Mouse (Mus musculus): ENCODE measurements around the gene Hoxd10. TPM values are rescaled to one million over a fixed set of nuclear protein-coding genes. Genes with fewer than 3 reads are reported as not detected.

Gene Hoxd10
- polyA plus RNA-seq, 1 experiment = not detected

DNA sequence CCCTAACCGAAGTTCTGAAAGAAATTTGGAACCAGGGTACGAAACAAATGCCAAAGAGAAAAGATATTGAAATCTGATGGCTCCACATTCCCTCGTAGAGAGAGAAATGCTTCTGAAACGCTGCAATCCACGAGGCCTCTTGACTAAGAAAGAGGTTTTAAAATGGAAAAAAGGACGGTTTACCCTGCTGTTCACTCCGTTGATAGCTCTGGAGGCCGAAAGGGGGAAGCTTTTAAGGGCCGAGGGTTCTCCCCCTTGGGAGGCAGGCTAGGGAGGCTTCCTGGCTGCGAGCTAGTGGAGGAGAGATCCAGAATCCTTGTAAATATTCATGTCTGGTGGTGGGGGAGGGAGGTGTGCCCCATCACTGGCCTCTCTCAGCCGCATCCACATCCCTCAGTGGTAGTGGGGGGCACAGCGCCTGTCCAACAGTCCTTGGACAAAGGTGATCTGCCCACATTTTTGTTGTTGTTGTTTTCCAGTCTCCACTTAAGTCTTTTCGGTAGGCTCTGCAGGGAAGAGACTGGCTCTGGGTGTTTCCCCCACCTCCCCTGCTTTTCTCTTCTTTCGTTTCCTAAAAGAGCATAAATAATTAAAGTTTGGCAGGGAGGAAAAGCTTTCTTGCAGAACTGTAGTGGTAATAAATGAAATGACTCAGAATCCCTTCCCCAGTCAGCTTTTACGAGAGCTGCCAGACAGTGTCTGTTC, 12.7 kb upstream of the Hoxd10 start, which contains the start of gene Hoxd11:
Gene Hoxd11 (plus strand): TSS at position 667 of the 705 bp plus-strand sequence.
- H3K27ac ChIP-seq (ENCODE audit: insufficient read depth, low read depth, low read length) = no peak within 1 kb of the TSS
- H3K4me1 ChIP-seq (ENCODE audit: control insufficient read depth, insufficient read depth, low read length) = no peaks in the 10 kb centered on the region
- TF ChIP-seq POLR2A (IDR thresholded peaks at IDR 0.05; ENCODE audit: insufficient read depth, low read depth, low read length) (no peak), CTCF (IDR thresholded peaks at IDR 0.05; ENCODE audit: insufficient read depth, low read depth, low read length) (no peak)
- no peak within 1 kb of the TSS for H3K4me3 ChIP-seq (ENCODE audit: insufficient read depth, low read depth, low read length)
- 4% methylated on average over 15 of the region's 15 CpGs for WGBS

DNA sequence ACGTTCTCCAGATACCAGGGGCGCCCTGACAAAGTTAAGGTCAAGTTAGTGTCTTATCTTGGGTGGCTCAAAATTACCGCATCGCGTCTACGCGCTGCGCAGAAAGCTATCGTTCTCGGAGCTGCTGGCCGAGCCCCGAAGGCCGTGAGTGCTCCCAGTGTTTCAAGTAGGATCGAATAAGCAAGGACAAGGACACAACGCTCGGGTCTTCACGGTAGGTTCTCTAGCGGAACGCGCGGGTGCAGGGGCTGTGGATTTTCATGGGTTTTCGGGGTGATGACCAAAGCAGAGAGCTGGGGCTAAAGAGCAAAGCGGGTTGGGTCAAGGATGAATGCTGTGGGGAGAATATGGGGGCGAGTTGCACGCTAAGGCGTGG, 12.1 kb upstream of the Hoxd10 start:
- no peak for TF ChIP-seq CTCF (IDR thresholded peaks at IDR 0.05; ENCODE audit: insufficient read depth, low read depth, low read length)
- TF ChIP-seq POLR2A (IDR thresholded peaks at IDR 0.05; ENCODE audit: insufficient read depth, low read depth, low read length) = no peak
- H3K4me3 ChIP-seq (ENCODE audit: insufficient read depth, low read depth, low read length) = no peak overlapping the region
- H3K27ac ChIP-seq (ENCODE audit: insufficient read depth, low read depth, low read length) = no peak overlapping the region
- H3K4me1 ChIP-seq (ENCODE audit: control insufficient read depth, insufficient read depth, low read length) = no peaks in the 10 kb centered on the region
- WGBS = 1% methylated on average over 26 of the region's 26 CpGs

DNA sequence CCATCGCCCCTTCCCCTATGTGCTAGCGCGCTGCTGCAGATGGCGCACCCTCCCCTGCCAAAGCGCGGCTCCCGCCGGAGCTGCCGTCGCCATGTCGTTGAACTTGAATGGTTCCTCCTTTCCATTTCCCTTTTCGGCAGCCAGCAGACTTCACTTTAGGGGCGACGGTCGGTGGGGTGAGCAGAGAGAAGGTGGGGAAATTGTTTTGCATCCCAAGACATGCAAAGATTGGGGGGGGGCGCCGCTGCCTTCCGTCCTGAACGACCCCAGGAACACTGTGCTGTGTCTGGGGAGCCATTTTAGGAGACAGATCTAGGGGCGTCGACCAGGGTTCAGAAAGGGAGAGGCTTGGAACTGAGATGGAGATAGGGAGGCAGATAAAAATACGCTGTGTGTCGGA, 11.7 kb upstream of the Hoxd10 start:
- no peak for TF ChIP-seq POLR2A (IDR thresholded peaks at IDR 0.05; ENCODE audit: insufficient read depth, low read depth, low read length)
- TF ChIP-seq CTCF (IDR thresholded peaks at IDR 0.05; ENCODE audit: insufficient read depth, low read depth, low read length) = no peak

DNA sequence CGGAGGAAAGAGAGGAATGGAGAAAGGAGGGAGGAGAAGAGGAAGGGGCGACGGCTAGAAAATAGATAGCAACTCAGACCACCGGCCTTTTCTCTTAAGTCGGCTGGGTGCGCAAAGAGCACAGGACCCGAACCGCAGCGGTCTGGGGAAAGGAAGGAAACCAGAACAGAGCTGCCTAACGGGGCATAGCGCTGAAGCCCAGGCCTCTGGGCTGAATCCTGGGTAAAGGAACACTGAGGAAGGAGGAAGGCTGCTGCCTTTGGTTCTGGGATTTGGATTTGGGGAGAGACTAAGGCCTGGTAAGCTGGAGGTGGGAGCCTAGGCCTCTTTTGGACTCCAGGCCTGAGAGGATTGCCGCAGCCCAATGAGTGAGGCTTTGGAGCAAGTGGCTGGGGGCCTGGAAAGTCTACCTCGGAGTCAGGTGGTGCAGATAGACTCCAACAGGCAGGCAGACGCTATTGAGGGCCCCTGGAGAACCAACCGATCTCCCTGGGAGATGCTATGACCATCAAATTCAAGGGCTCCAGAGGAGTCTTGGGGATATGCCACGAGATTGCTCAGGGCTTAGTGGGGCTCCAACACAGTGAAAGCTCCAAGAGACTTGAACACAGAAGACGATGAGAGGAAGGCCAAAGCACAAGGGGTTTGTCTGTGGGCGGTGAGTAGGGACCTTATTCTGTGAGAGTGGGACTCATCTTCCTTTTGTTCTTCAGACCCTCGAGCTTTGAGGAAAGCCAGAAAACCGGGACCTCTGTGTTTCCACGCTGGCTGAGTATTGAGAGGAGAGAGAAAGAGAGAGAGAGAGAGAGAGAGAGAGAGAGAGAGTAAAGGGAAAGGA, 10.9 kb upstream of the Hoxd10 start:
- WGBS = 3% methylated on average over 21 of the region's 21 CpGs

More for the DNA sequence above, 11.7 kb upstream of the Hoxd10 start:
- 2% methylated on average over 23 of the region's 23 CpGs for WGBS
- Histone ChIP-seq H3K4me1 (ENCODE audit: control insufficient read depth, insufficient read depth, low read length) (no peaks in the 10 kb centered on the region), H3K4me3 (ENCODE audit: insufficient read depth, low read depth, low read length) (no peak overlapping the region), H3K27ac (ENCODE audit: insufficient read depth, low read depth, low read length) (no peak overlapping the region)

DNA sequence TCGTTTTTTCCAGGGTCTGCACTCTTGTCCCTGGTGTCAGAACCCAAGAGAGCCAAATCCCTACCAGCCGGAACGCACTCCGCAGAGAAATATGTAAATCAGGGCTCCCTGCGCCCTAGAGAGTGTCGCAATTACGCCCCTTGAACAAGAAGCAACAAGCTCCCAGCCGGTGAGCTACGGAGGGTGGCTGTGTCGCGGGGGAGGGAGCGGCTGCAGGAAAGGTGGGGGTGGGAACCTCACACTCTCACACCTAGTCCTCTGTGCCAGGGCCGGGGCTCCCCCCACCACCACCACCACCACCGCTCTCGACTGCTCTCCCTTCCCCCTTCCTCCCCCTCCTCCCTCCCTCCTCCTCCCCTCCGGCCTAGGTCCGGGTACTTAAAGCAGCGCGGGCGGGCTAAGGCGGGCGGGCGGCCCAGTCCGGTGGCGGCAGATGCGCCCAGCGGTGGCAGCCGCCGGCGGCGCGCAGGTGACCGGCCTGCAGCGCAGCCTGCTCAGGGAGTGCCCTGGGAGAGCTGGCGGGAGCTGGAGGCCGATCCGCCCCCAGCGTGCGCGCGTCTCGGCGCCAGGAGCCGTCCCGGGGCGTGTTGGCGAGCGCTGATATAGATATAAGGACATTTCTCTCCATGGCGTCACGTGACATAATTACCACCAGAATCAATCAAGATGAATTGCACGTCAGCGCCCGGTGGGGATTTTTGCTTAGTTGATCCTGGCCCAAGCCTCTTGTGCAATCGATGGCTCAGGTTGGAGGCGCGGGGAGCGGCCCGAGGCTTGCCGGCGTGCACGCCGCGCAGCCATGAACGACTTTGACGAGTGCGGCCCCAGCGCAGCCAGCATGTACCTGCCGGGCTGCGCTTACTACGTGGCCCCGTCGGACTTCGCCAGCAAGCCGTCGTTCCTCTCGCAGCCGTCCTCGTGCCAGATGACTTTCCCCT, 9.9 kb upstream of the Hoxd10 start:
- H3K4me3 ChIP-seq (ENCODE audit: insufficient read depth, low read depth, low read length) = no peak overlapping the region
- 2% methylated on average over 78 of the region's 78 CpGs for WGBS
- no peaks in the 10 kb centered on the region for H3K4me1 ChIP-seq (ENCODE audit: control insufficient read depth, insufficient read depth, low read length)
- no peak for TF ChIP-seq CTCF (IDR thresholded peaks at IDR 0.05; ENCODE audit: insufficient read depth, low read depth, low read length)
- no peak for TF ChIP-seq POLR2A (IDR thresholded peaks at IDR 0.05; ENCODE audit: insufficient read depth, low read depth, low read length)
- H3K27ac ChIP-seq (ENCODE audit: insufficient read depth, low read depth, low read length) = no peak overlapping the region

More for the DNA sequence above, 10.9 kb upstream of the Hoxd10 start:
- no peak for TF ChIP-seq CTCF (IDR thresholded peaks at IDR 0.05; ENCODE audit: insufficient read depth, low read depth, low read length)
- TF ChIP-seq POLR2A (IDR thresholded peaks at IDR 0.05; ENCODE audit: insufficient read depth, low read depth, low read length) = no peak
- Histone ChIP-seq H3K4me3 (ENCODE audit: insufficient read depth, low read depth, low read length) (no peak overlapping the region), H3K4me1 (ENCODE audit: control insufficient read depth, insufficient read depth, low read length) (no peaks in the 10 kb centered on the region), H3K27ac (ENCODE audit: insufficient read depth, low read depth, low read length) (no peak overlapping the region)

DNA sequence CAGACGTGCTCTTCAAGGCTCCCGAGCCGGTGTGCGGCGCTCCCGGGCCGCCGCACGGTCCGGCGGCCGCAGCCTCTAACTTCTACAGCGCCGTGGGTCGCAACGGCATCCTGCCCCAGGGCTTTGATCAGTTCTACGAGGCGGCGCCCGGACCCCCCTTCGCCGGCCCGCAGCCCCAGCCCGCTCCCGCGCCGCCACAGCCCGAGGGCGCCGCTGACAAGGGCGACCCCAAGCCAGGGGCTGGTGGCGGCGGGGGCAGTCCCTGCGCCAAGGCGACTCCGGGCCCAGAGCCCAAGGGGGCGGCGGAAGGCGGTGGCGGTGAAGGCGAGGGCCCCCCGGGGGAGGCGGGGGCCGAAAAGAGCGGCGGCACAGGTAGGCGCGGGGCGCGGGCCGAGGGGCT, 8.9 kb upstream of the Hoxd10 start:
- no peak overlapping the region for H3K4me3 ChIP-seq (ENCODE audit: insufficient read depth, low read depth, low read length)
- no peak overlapping the region for H3K27ac ChIP-seq (ENCODE audit: insufficient read depth, low read depth, low read length)
- no peaks in the 10 kb centered on the region for H3K4me1 ChIP-seq (ENCODE audit: control insufficient read depth, insufficient read depth, low read length)
- WGBS = 2% methylated on average over 51 of the region's 51 CpGs
- TF ChIP-seq CTCF (IDR thresholded peaks at IDR 0.05; ENCODE audit: insufficient read depth, low read depth, low read length) (no peak), POLR2A (IDR thresholded peaks at IDR 0.05; ENCODE audit: insufficient read depth, low read depth, low read length) (no peak)

DNA sequence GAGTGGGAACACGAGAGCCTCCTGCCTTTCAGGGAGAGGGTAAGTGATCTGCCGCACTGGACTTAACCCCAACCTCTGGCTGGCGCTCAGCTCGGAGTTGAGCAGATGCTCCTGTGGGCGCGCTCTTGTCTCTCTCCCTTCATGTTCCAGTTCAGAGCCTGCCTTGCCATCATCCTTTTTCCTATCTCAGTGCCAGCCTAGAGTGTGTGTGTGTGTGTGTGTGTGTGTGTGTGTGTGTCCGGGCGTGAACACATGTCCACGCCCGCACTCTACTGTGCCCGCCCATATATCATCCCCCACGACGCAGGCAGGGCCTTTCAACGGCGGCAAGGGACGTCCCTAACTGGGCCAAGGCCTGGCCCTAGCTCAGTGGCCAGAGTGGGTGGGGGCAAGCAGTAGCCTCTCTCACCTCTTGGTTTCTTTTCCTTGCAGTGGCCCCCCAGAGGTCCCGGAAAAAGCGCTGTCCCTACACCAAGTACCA, 8.2 kb upstream of the Hoxd10 start:
- TF ChIP-seq POLR2A (IDR thresholded peaks at IDR 0.05; ENCODE audit: insufficient read depth, low read depth, low read length) = no peak
- no peak for TF ChIP-seq CTCF (IDR thresholded peaks at IDR 0.05; ENCODE audit: insufficient read depth, low read depth, low read length)
- H3K4me1 ChIP-seq (ENCODE audit: control insufficient read depth, insufficient read depth, low read length) = no peaks in the 10 kb centered on the region
- H3K27ac ChIP-seq (ENCODE audit: insufficient read depth, low read depth, low read length) = no peak overlapping the region
- 3% methylated on average over 18 of the region's 18 CpGs for WGBS
- H3K4me3 ChIP-seq (ENCODE audit: insufficient read depth, low read depth, low read length) = no peak overlapping the region

DNA sequence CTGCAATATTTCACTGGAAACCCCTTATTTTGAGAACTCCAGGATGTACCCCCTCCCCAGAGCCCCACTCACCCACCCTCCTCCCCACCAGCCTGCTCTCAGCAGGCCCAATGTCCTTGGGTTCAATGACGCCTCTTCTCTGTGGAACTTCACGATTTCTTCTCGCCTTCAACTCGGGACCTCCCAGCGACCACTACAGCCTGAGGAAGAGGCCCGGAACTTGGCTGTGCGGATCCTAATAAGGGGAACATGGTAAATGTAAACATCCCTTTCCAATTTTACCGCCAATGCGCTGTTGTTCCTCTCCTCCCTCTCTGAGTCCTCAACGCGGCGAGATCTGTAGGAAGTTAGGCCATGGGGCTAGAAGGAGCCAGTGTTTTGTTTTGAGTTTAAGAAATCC, 7.6 kb upstream of the Hoxd10 start:
- TF ChIP-seq CTCF (IDR thresholded peaks at IDR 0.05; ENCODE audit: insufficient read depth, low read depth, low read length) (no peak), POLR2A (IDR thresholded peaks at IDR 0.05; ENCODE audit: insufficient read depth, low read depth, low read length) (no peak)
- Histone ChIP-seq H3K4me3 (ENCODE audit: insufficient read depth, low read depth, low read length) (no peak overlapping the region), H3K27ac (ENCODE audit: insufficient read depth, low read depth, low read length) (no peak overlapping the region), H3K4me1 (ENCODE audit: control insufficient read depth, insufficient read depth, low read length) (no peaks in the 10 kb centered on the region)
- 5% methylated on average over 12 of the region's 12 CpGs for WGBS
